Mouse (Mus musculus) forebrain, embryonic 12.5 days (tissue): ENCODE data around the gene Ddhd1. TPM values are rescaled to one million over a fixed set of nuclear protein-coding genes. Genes with fewer than 3 reads are reported as not detected.

ENCODE experiments used
- ATAC-seq: fragments of 200-750 bp; cut with Nextera tagmentation; 2 replicates; pipeline ENCODE4 v1.8.0; 2017; ENCODE audit warnings: moderate TSS enrichment; ENCODE audit not compliant: low FRiP score
- H3K27ac ChIP-seq: fragments of 300-500 bp; sonication (generic); 2 replicates; pipeline ENCODE4 v1.5.1; 2016; ENCODE audit warnings: mild to moderate bottlenecking
- H3K27me3 ChIP-seq: fragments of 300-500 bp; sonication (generic); 2 replicates; pipeline ENCODE4 v1.6.1; 2016; ENCODE audit warnings: mild to moderate bottlenecking
- H3K36me3 ChIP-seq: fragments of 300-500 bp; sonication (generic); replicated peaks from 2 replicates; pipeline ENCODE4 v1.6.1; 2016; ENCODE audit warnings: mild to moderate bottlenecking
- H3K4me1 ChIP-seq: fragments of 300-500 bp; sonication (generic); 2 replicates; pipeline ENCODE4 v1.6.1; 2016
- H3K4me2 ChIP-seq: fragments of 300-500 bp; sonication (generic); 2 replicates; pipeline ENCODE4 v1.6.1; 2016; ENCODE audit warnings: mild to moderate bottlenecking, moderate library complexity
- H3K4me3 ChIP-seq: fragments of 300-500 bp; sonication (generic); replicated peaks from 2 replicates; pipeline ENCODE4 v1.5.1; 2016; ENCODE audit warnings: mild to moderate bottlenecking
- H3K9ac ChIP-seq: fragments of 300-500 bp; sonication (generic); 2 replicates; pipeline ENCODE4 v1.6.1; 2016; ENCODE audit warnings: mild to moderate bottlenecking
- H3K9me3 ChIP-seq: fragments of 300-500 bp; sonication (generic); 2 replicates; pipeline ENCODE4 v1.6.1; 2016
- WGBS: fragments of 180-500 bp; shearing (Covaris S2); methylation state at CpG from one replicate; pipeline ENCODE4 v1.1.7; 2016; 5-methylcytosine and 5-hydroxymethylcytosine counted together
- polyA plus RNA-seq: library from polyadenylated mRNA; unstranded; fragments of >200 nt; fragmentation: Nextera tagmentation; extraction: Ambion mirVana; gene quantifications from 2 replicates; pipeline ENCODE4 v1.2.1, GENCODE M21; 2016

Ddhd1 gene
- polyA plus RNA-seq, 1 experiment from 2014 or later: 16.8 TPM

- H3K9ac ChIP-seq: no peak overlapping the region
- 62% methylated on average over 5 of the region's 5 CpGs for WGBS
- no peak overlapping the region for H3K27ac ChIP-seq
- no peaks in the 10 kb centered on the region; the same call in 1 of the 2 replicates for H3K27me3 ChIP-seq
- no peaks in the 10 kb centered on the region for H3K9me3 ChIP-seq
- no peak overlapping the region for H3K4me3 ChIP-seq
- H3K4me1 ChIP-seq: peaks cover 33% of the 10 kb centered on the region
- H3K36me3 ChIP-seq: no peaks in the 10 kb centered on the region
- H3K4me2 ChIP-seq: no peak overlapping the region
- ATAC-seq: no peak
Measured at GRCm38 (mm10) chr14:45642795-45643194, 15.1 kb downstream of the Ddhd1 start.

GRCm38 (mm10) chr14:45642217-45642616 is 15.7 kb downstream of the Ddhd1 start:
- 76% methylated on average over 9 of the region's 9 CpGs for WGBS

GRCm38 (mm10) chr14:45638717-45639116 is 19.2 kb downstream of the Ddhd1 start:
- Histone ChIP-seq H3K4me3 (no peak overlapping the region), H3K9ac (no peak overlapping the region), H3K27ac (no peak overlapping the region), H3K4me2 (no peak overlapping the region), H3K4me1 (peaks cover 16% of the 10 kb centered on the region), H3K9me3 (no peaks in the 10 kb centered on the region), H3K27me3 (no peaks in the 10 kb centered on the region), H3K36me3 (no peaks in the 10 kb centered on the region)
- 68% methylated on average over 5 of the region's 5 CpGs for WGBS
- ATAC-seq: no peak

More at GRCm38 (mm10) chr14:45642217-45642616, 15.7 kb downstream of the Ddhd1 start:
- Histone ChIP-seq H3K4me3 (no peak overlapping the region), H3K27ac (no peak overlapping the region), H3K4me2 (no peak overlapping the region), H3K36me3 (no peaks in the 10 kb centered on the region), H3K4me1 (peaks cover 33% of the 10 kb centered on the region), H3K9ac (no peak overlapping the region), H3K27me3 (no peaks in the 10 kb centered on the region; the same call in 1 of the 2 replicates), H3K9me3 (no peaks in the 10 kb centered on the region)
- no peak for ATAC-seq

GRCm38 (mm10) chr14:45635496-45635895 is 22.4 kb downstream of the Ddhd1 start:
- H3K27me3 ChIP-seq: no peaks in the 10 kb centered on the region
- no peak overlapping the region for H3K9ac ChIP-seq
- H3K4me2 ChIP-seq: no peak overlapping the region
- H3K9me3 ChIP-seq: no peaks in the 10 kb centered on the region
- H3K27ac ChIP-seq: no peak overlapping the region
- H3K4me1 ChIP-seq: 0 out of 2 replicates have a peak, but pooled peaks cover 2% of the 10 kb centered on the region
- ATAC-seq: no peak
- 94% methylated on average over 1 of the region's 1 CpGs for WGBS
- no peak overlapping the region for H3K4me3 ChIP-seq
- no peaks in the 10 kb centered on the region for H3K36me3 ChIP-seq

- 87% methylated on average over 4 of the region's 4 CpGs for WGBS
- no peaks in the 10 kb centered on the region for H3K27me3 ChIP-seq
- H3K27ac ChIP-seq: no peak overlapping the region
- H3K4me1 ChIP-seq: no peaks in the 10 kb centered on the region
- H3K9me3 ChIP-seq: no peaks in the 10 kb centered on the region
- H3K36me3 ChIP-seq: no peaks in the 10 kb centered on the region
- ATAC-seq: no peak
- no peak overlapping the region for H3K4me3 ChIP-seq
- no peak overlapping the region for H3K9ac ChIP-seq
- H3K4me2 ChIP-seq: no peak overlapping the region
Measured at GRCm38 (mm10) chr14:45632756-45633537, 25.0 kb downstream of the Ddhd1 start.

GRCm38 (mm10) chr14:45630544-45630943 is 27.4 kb downstream of the Ddhd1 start:
- H3K4me3 ChIP-seq: no peak overlapping the region
- WGBS: 89% methylated on average over 5 of the region's 5 CpGs
- ATAC-seq: no peak

GRCm38 (mm10) chr14:45629938-45630337 is 28.0 kb downstream of the Ddhd1 start:
- 88% methylated on average over 1 of the region's 1 CpGs for WGBS
- Histone ChIP-seq H3K4me3 (no peak overlapping the region), H3K36me3 (no peaks in the 10 kb centered on the region), H3K4me2 (no peak overlapping the region), H3K27ac (no peak overlapping the region), H3K27me3 (no peaks in the 10 kb centered on the region), H3K4me1 (no peaks in the 10 kb centered on the region), H3K9me3 (no peaks in the 10 kb centered on the region), H3K9ac (no peak overlapping the region)
- no peak for ATAC-seq

More at GRCm38 (mm10) chr14:45630544-45630943, 27.4 kb downstream of the Ddhd1 start:
- no peaks in the 10 kb centered on the region for H3K4me1 ChIP-seq
- H3K4me2 ChIP-seq: no peak overlapping the region
- no peaks in the 10 kb centered on the region for H3K9me3 ChIP-seq
- no peak overlapping the region for H3K27ac ChIP-seq
- H3K36me3 ChIP-seq: no peaks in the 10 kb centered on the region
- H3K9ac ChIP-seq: no peak overlapping the region
- H3K27me3 ChIP-seq: no peaks in the 10 kb centered on the region

- Histone ChIP-seq H3K36me3 (peaks cover 25% of the 10 kb centered on the region), H3K9ac (no peak overlapping the region), H3K4me2 (no peak overlapping the region), H3K4me3 (no peak overlapping the region), H3K27me3 (no peaks in the 10 kb centered on the region), H3K9me3 (no peaks in the 10 kb centered on the region), H3K4me1 (peaks cover 6% of the 10 kb centered on the region; the same call in 1 of the 2 replicates), H3K27ac (no peak overlapping the region)
- 74% methylated on average over 6 of the region's 6 CpGs for WGBS
- ATAC-seq: no peak
Measured at GRCm38 (mm10) chr14:45618351-45618750, 39.6 kb downstream of the Ddhd1 start.

- peaks cover 39% of the 10 kb centered on the region for H3K36me3 ChIP-seq
- H3K4me3 ChIP-seq: no peak overlapping the region
Measured at GRCm38 (mm10) chr14:45616526-45616925, 41.4 kb downstream of the Ddhd1 start.

GRCm38 (mm10) chr14:45615776-45616175 is 42.2 kb downstream of the Ddhd1 start:
- Histone ChIP-seq H3K9me3 (no peaks in the 10 kb centered on the region), H3K36me3 (peaks cover 39% of the 10 kb centered on the region), H3K4me3 (no peak overlapping the region), H3K27me3 (no peaks in the 10 kb centered on the region), H3K4me2 (no peak overlapping the region), H3K27ac (no peak overlapping the region), H3K4me1 (peaks cover 6% of the 10 kb centered on the region; the same call in 1 of the 2 replicates), H3K9ac (no peak overlapping the region)
- 90% methylated on average over 2 of the region's 2 CpGs for WGBS
- ATAC-seq: no peak

More at GRCm38 (mm10) chr14:45616526-45616925, 41.4 kb downstream of the Ddhd1 start:
- no peak overlapping the region for H3K9ac ChIP-seq
- H3K4me1 ChIP-seq: peaks cover 6% of the 10 kb centered on the region; the same call in 1 of the 2 replicates
- no peak overlapping the region for H3K4me2 ChIP-seq
- ATAC-seq: no peak
- no peak overlapping the region for H3K27ac ChIP-seq
- 94% methylated on average over 5 of the region's 5 CpGs for WGBS
- H3K27me3 ChIP-seq: no peaks in the 10 kb centered on the region
- H3K9me3 ChIP-seq: no peaks in the 10 kb centered on the region

- Histone ChIP-seq H3K27me3 (no peaks in the 10 kb centered on the region), H3K4me1 (peaks cover 6% of the 10 kb centered on the region; the same call in 1 of the 2 replicates), H3K27ac (no peak overlapping the region), H3K36me3 (peaks cover 45% of the 10 kb centered on the region), H3K9me3 (no peaks in the 10 kb centered on the region), H3K9ac (no peak overlapping the region), H3K4me2 (no peak overlapping the region), H3K4me3 (no peak overlapping the region)
- no peak for ATAC-seq
- WGBS: 74% methylated on average over 4 of the region's 4 CpGs
Measured at GRCm38 (mm10) chr14:45614822-45615221, 43.1 kb downstream of the Ddhd1 start.

GRCm38 (mm10) chr14:45614406-45614805 is 43.5 kb downstream of the Ddhd1 start:
- H3K9me3 ChIP-seq: no peaks in the 10 kb centered on the region
- WGBS: 90% methylated on average over 6 of the region's 6 CpGs
- ATAC-seq: no peak
- H3K9ac ChIP-seq: no peak overlapping the region
- peaks cover 6% of the 10 kb centered on the region; the same call in 1 of the 2 replicates for H3K4me1 ChIP-seq
- H3K4me2 ChIP-seq: no peak overlapping the region
- H3K27ac ChIP-seq: no peak overlapping the region
- no peaks in the 10 kb centered on the region for H3K27me3 ChIP-seq
- H3K4me3 ChIP-seq: no peak overlapping the region
- peaks cover 47% of the 10 kb centered on the region for H3K36me3 ChIP-seq

- no peak for ATAC-seq
- Histone ChIP-seq H3K9ac (no peak overlapping the region), H3K36me3 (peaks cover 51% of the 10 kb centered on the region), H3K4me1 (no peaks in the 10 kb centered on the region), H3K27me3 (no peaks in the 10 kb centered on the region), H3K4me3 (no peak overlapping the region), H3K4me2 (no peak overlapping the region), H3K27ac (no peak overlapping the region), H3K9me3 (no peaks in the 10 kb centered on the region)
- 89% methylated on average over 7 of the region's 7 CpGs for WGBS
Measured at GRCm38 (mm10) chr14:45611654-45612053, 46.3 kb downstream of the Ddhd1 start.
